30 mouse cellular contexts compared by ENCODE assay signal in the genomic region with DNA sequence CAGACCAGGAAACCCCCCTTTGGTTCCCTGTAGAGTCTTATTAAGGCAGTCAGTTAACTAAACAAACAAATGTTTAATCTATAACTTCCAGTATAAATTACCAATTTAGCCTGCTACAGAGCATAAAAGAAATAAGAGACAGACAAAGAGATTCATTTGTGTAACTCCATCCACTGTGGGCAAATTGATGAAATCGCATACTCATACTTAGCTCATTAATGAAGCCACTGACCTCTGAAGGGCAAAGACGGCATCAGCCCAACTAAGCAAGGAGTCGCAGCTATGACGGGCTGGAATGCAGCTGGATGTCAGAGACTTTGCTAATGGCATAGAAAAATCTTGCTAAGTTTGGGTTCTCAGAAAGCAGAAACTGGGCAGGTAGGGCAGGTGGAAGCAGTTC.
DNase-seq lines count a peak whose midpoint lies in the region; ATAC-seq lines count a peak whose summit lies in the region.
"Had no signal": no experiment of that assay in that cellular context is flagged by ENCODE, and none has a peak within 500 bp of the region (broad histone marks: within the 10 kb centered on the region; RNA-seq: fewer than 3 reads in every experiment).

No protein-coding gene starts in this region.

- DNase-seq in heart, adult 8-10 months (ENCODE audit: low spot score), result no peak
- no peak for DNase-seq in heart, adult 11 months
- peak; percentile 75 for DNase-seq in Muller cell, postnatal 12 days (ENCODE audit: inconsistent ontology term)
- DNase-seq in retina, embryonic 14.5 days (ENCODE audit: low spot score), result peak; percentile 60
- no peak for DNase-seq in left cerebral cortex, postnatal 25 days (ENCODE audit: low spot score in 2 of 2)
- DNase-seq: adrenal gland, postnatal 25 days; cerebellum, adult 11-12 months; cerebellum, adult 9-11 months; gastrocnemius, adult 2 months; gastrocnemius, postnatal 36 days; kidney, adult 11 months; layer of hippocampus, postnatal 36 days; liver, embryonic 13.5 days; lung, adult 18-20 months; lung, postnatal 4 days; midbrain, embryonic 14.5 days; right cerebral cortex, adult 18-20 months; spleen, adult 18-20 months; thymus, adult 18-20 months; thymus, postnatal 25 days had no signal

- peak overlapping the region; percentile 74 for H3K27ac ChIP-seq in heart, embryonic 11.5 days (ENCODE audit: low read depth, low read length)
- peak overlapping the region; percentile 77 for H3K27ac ChIP-seq in heart, embryonic 16.5 days (ENCODE audit: low read length)
- H3K27ac ChIP-seq: gastrocnemius, adult 2 months; hindbrain, embryonic 15.5 days; limb, embryonic 10.5 days; limb, embryonic 15.5 days; liver, embryonic 13.5 days; neural tube, embryonic 15.5 days had no signal

- no peak overlapping the region for H3K9ac ChIP-seq in heart, embryonic 11.5 days (ENCODE audit: low read depth, low read length)
- no peak overlapping the region for H3K9ac ChIP-seq in heart, embryonic 16.5 days (ENCODE audit: low read length)
- H3K9ac ChIP-seq: hindbrain, embryonic 15.5 days; limb, embryonic 15.5 days; liver, embryonic 13.5 days; neural tube, embryonic 15.5 days had no signal

- no peaks in the 10 kb centered on the region for H3K36me3 ChIP-seq in heart, embryonic 11.5 days (ENCODE audit: control insufficient read depth, insufficient read depth, low read length)
- no peaks in the 10 kb centered on the region for H3K36me3 ChIP-seq in heart, embryonic 16.5 days (ENCODE audit: control insufficient read depth, insufficient read depth)
- H3K36me3 ChIP-seq: hindbrain, embryonic 15.5 days; limb, embryonic 10.5 days; limb, embryonic 15.5 days; liver, embryonic 13.5 days; neural tube, embryonic 15.5 days had no signal

- no peaks in the 10 kb centered on the region for H3K27me3 ChIP-seq in heart, embryonic 11.5 days (ENCODE audit: control insufficient read depth, insufficient read depth, low read length)
- no peaks in the 10 kb centered on the region for H3K27me3 ChIP-seq in heart, embryonic 16.5 days (ENCODE audit: control insufficient read depth, insufficient read depth, low read length)
- H3K27me3 ChIP-seq: hindbrain, embryonic 15.5 days; limb, embryonic 15.5 days; liver, embryonic 13.5 days; neural tube, embryonic 15.5 days had no signal

- ATAC-seq in heart, embryonic 11.5 days (replicated peaks; ENCODE audit: insufficient number of reproducible peaks, low FRiP score, low TSS enrichment), result no peak
- ATAC-seq in heart, embryonic 16.5 days (replicated peaks; ENCODE audit: extremely low read depth, insufficient read depth, low FRiP score), result no peak
- ATAC-seq: forebrain, embryonic 16.5 days; inflammation-experienced regulatory T-cells, adult 6 months; lung, postnatal 0 days had no signal

- intact Hi-C loops in left cerebral cortex, postnatal 25 days (cut with DNase I), result no loop called here

- 47% methylated on average over 4 of the region's 4 CpGs for WGBS in heart, embryonic 11.5 days (ENCODE audit: insufficient replicate concordance)
- 46% methylated on average over 4 of the region's 4 CpGs for WGBS in heart, embryonic 16.5 days

- H3K4me3 ChIP-seq in heart, embryonic 11.5 days (ENCODE audit: low read depth, low read length), result no peak overlapping the region
- H3K4me3 ChIP-seq in heart, embryonic 16.5 days (ENCODE audit: low read length), result no peak overlapping the region
- H3K4me3 ChIP-seq: erythroblast, embryonic 14.5 days; gastrocnemius, adult 2 months; hindbrain, embryonic 15.5 days; limb, embryonic 10.5 days; limb, embryonic 15.5 days; liver, embryonic 13.5 days; neural tube, embryonic 15.5 days had no signal

- H3K4me1 ChIP-seq in heart, embryonic 11.5 days (ENCODE audit: control insufficient read depth, insufficient read depth, low read length), result peaks cover 7% of the 10 kb centered on the region; the same call in 1 of the 2 replicates
- H3K4me1 ChIP-seq in heart, embryonic 16.5 days (ENCODE audit: control insufficient read depth, insufficient read depth, low read length), result peaks cover 10% of the 10 kb centered on the region
- H3K4me1 ChIP-seq: limb, embryonic 15.5 days; liver, embryonic 13.5 days; neural tube, embryonic 15.5 days had no signal

- no peak overlapping the region for H3K4me2 ChIP-seq in heart, embryonic 11.5 days
- no peak overlapping the region for H3K4me2 ChIP-seq in heart, embryonic 16.5 days (ENCODE audit: low read depth, low read length)
- H3K4me2 ChIP-seq: hindbrain, embryonic 15.5 days; limb, embryonic 15.5 days; liver, embryonic 13.5 days; neural tube, embryonic 15.5 days had no signal

- H3K9me3 ChIP-seq in heart, embryonic 11.5 days (replicated peaks; ENCODE audit: control insufficient read depth, low read length), result no peaks in the 10 kb centered on the region
- no peaks in the 10 kb centered on the region for H3K9me3 ChIP-seq in heart, embryonic 16.5 days (replicated peaks; ENCODE audit: control insufficient read depth, low read length)
- H3K9me3 ChIP-seq: hindbrain, embryonic 15.5 days; limb, embryonic 10.5 days; limb, embryonic 15.5 days; liver, embryonic 13.5 days; neural tube, embryonic 15.5 days had no signal

Comparison
In these comparisons a context has a peak if more than half of its experiments do, and no peak if none do; other contexts are left out.
1. DNase-seq: peak in Muller cell, postnatal 12 days (single experiment) and retina, embryonic 14.5 days (single experiment); none in heart, adult 8-10 months (single experiment), heart, adult 11 months (single experiment) and left cerebral cortex, postnatal 25 days (0 of 2).